Mouse (Mus musculus): ENCODE data around the gene Tpt1.
A peak's percentile ranks its signal among the peaks of the same experiment; 100 is the strongest.
"Not testable (repeated sequence)": the region's sequence is repeated elsewhere in the genome, so short reads cannot be mapped to it uniquely, and the experiment has no call there.

Gene Tpt1

DNA sequence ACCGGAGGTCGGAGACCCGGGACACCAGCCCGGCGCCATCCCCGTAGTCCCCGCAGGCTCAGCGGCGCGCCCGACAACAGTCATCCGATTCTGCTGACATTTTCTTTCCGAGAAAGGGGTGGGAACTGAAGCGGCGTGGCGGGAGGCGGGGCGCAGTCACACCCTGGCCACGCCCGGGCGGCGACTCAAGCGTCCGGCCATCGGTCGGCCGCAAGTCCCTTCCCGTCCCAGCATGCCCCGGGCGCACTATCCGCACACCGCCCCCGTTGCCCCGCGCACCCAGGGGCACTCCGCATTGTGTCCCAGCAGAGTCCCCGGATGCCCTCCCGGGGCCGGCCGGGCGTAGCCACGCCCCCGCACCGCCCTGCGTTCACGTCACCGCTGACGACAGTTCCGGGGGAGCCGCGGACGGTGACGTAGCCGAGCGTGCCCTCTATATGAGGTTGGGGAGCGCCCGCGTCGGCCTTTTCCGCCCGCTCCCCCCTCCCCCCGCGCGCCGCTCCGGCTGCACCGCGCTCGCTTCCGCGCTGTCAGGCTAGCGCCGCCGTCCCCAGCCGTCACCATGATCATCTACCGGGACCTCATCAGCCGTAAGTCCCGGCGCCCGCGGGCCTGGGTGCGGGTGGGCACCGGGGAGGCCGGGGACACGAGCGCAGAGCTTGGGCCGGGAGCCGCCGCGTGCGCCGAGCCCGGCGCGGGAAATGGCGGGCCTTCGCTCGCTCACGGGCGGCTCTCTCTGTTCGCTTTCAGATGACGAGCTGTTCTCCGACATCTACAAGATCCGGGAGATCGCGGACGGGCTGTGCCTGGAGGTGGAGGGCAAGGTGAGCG lies at the start of gene Tpt1:
Gene Tpt1, plus strand, starts transcription at position 227 of the 831 bp plus-strand sequence.
- peak; percentile 98 for DNase-seq

DNA sequence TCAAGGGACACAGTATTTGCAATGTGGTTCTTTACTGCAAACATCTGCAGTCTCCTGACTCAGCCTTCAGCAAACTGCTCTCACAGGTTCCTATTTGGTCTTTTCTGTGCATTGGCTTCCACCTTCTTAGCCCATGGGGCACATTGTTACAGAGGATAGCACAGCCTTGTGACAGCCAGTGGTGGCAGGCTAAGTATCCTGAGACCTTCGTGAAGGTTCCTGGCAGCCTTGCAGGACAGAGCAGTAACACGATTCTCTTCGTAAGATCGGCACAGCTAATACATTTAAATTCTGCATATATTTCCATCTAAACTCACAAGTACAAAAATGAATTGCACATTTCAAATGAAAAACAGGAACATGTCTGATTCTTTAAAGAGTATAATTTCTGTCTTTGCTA lies 49.0 kb upstream of the Tpt1 start:
- no peak for DNase-seq

DNA sequence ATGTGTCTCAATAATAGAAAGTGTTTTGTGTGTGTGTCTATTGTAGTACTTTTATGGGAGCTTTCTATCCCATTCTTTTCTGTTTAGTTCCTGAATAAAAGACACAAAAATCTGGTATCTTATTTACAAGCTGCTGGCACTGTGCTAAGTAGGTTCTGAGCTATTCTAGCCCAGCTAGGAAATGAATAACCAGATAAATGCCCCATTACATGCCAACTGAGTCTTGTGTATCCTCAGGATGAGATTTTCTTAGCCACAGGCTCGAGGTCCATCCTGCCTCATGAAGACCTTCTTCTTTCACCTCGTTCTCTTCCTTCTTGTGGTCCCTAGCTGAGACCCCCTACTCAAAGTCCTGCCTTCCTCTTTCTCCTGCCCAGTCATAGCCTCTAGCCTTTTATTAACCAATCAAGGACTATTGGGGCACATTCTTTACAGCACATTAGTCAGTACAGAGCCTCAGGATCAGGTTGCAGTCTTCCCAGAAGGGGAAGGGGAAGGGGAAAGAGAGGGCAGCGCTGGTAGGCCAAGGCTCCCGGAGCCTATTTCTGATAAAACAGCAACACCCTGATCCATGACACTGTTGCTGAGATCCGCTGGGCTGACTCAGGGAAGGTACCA lies 47.0 kb upstream of the Tpt1 start:
- no peak for DNase-seq

DNA sequence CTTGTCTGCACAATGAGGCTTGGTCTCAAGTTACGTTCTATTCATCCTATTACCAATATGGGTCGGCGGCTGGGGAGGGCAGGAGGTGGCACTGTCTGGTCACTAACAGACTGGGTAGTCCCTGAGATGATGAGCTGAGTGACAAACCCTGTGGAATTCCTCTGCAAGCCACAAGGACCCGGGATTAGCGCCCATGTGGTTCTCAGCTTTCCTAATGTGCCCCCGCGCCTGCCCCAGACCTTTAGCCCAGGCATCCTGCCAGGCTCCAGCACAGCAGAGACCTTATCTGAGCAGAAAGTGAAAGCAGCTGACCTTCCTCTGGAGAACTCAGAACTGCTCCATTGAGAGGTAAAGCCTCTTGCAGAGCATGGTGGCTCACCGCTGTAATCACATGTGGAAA lies 37.1 kb upstream of the Tpt1 start:
- DNase-seq: no peak

GRCm38 (mm10) chr14:75809931-75810330 lies 35.0 kb upstream of the Tpt1 start:
- no peak for DNase-seq

DNA sequence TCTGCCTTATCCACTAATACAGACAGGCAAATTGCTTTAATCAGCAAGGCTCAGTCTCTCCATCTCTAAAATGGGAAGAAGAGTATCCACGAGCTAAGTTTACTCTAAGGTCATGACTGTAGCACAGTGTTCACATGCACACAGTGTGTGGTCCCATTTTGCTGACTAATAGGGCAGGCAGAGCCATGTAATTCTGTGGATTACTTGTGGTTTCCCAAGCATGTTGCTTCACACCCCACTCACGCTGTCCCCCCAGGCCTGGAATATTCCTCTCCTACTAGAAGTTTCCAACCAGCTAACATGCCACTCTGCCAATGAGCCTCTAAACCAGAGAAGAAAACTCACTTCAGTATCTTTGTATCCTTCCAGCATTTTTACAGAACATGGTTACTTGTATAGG lies 26.4 kb upstream of the Tpt1 start:
- no peak for DNase-seq

GRCm38 (mm10) chr14:75819341-75819740 lies 25.6 kb upstream of the Tpt1 start:
- no peak for DNase-seq

- no peak for DNase-seq
Measured at GRCm38 (mm10) chr14:75820007-75820406, 24.9 kb upstream of the Tpt1 start.

DNA sequence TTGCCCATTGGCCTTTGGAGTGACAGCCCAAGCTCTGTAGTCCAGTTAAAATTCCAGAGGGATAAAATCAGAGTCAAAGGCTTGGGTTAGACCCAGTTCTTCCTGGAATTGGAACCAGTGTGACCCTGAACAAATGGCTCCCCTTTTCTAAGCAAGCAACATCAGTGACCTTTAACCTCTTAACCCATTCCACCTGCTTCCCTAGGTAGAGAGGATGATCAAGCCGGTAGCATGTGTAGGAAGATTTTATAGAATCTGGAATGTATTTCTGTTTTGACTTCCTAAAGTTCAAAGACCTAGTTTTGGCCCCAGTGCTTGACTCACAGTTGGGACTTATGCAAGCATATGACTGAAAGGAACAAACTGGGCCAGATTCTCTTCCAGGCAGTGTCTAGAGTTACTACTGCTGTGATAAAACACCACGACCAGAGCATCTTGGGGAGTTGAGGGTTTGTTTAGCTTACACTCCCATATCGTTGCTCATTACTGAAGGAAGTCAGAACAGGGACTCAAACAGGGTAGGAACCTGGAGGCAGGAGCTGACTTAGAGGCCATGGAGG lies 18.0 kb upstream of the Tpt1 start:
- no peak for DNase-seq

- no peak for DNase-seq
Measured at GRCm38 (mm10) chr14:75828221-75828620, 16.7 kb upstream of the Tpt1 start.

DNA sequence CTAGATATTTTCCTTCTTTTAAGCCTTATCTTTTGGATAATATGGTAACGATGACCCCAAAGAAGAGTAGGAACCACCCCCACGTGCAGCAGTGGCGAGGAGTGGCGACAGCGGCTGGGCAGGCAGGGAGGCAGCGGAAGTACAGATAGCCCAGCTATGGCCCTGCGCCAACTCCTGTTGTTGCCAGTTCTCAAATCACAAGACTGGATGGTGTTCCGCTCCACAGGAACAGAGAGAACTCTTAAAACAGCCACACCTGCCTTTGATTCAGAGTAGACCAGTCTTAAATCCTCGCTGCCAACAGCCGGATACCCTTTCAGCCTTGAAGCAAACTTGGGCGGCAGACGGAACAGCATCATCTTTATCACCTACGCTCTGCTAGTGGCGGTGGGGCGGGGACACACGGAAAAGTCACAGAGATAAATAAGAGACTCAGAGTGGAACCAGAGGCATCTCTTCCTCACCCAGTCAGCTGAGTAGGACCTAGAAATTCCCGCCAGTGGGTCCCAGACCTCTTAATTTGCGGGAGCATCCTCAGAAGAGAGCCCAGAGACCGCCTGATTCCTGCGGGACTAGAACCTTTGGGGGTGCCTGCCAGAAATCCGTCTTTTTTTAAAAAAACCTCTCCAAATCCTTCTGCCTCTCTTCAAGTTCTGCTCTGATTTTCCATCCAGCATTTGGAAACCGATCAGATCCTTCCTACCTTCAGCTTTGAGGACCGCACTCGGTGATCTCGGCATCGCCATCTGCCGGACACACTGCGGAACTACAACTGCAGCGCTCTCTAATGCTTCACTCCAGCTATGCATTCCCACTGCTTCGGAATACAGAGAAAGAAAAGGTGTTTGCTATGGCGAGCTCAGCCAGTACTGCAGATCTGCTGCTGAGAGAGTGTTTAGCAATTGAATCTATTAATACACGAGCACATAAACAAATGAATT lies 15.8 kb upstream of the Tpt1 start:
- DNase-seq: peak; percentile 91

- not testable (repeated sequence) for DNase-seq
Measured at GRCm38 (mm10) chr14:75829817-75830216, 15.1 kb upstream of the Tpt1 start.

GRCm38 (mm10) chr14:75832031-75832430 lies 12.9 kb upstream of the Tpt1 start:
- no peak for DNase-seq

- no peak for DNase-seq
Measured at GRCm38 (mm10) chr14:75832982-75833381, 11.9 kb upstream of the Tpt1 start.

- DNase-seq: no peak
Measured at GRCm38 (mm10) chr14:75833546-75834250, 11.2 kb upstream of the Tpt1 start.

DNA sequence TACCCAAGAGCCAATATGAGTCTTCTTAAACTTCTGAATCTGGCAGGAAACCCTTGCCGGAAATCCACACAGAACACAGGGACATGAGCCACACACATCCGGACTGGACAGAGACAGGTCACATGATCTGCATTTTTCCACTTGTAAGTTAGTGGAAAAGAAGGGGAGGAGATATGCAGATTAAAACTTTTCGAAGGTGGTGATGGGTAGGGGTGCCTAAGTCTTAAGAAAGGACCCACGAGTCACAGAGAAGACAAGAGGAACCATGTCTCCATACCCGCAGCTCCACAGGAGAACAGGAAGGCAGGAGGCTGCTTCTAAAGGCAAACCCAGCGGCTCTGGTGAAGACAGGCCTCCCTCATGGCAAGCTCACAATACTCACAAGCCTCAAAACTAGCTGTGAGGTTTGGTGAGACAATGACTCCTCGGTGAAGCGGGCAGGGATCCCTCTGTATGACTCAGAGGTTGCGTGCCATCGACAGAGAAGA lies 10.6 kb upstream of the Tpt1 start:
- DNase-seq: peak; percentile 78

- peak; percentile 48 for DNase-seq
Measured at GRCm38 (mm10) chr14:75834739-75835381, 10.0 kb upstream of the Tpt1 start.

GRCm38 (mm10) chr14:75836579-75836978 lies 8.3 kb upstream of the Tpt1 start:
- DNase-seq: no peak

DNA sequence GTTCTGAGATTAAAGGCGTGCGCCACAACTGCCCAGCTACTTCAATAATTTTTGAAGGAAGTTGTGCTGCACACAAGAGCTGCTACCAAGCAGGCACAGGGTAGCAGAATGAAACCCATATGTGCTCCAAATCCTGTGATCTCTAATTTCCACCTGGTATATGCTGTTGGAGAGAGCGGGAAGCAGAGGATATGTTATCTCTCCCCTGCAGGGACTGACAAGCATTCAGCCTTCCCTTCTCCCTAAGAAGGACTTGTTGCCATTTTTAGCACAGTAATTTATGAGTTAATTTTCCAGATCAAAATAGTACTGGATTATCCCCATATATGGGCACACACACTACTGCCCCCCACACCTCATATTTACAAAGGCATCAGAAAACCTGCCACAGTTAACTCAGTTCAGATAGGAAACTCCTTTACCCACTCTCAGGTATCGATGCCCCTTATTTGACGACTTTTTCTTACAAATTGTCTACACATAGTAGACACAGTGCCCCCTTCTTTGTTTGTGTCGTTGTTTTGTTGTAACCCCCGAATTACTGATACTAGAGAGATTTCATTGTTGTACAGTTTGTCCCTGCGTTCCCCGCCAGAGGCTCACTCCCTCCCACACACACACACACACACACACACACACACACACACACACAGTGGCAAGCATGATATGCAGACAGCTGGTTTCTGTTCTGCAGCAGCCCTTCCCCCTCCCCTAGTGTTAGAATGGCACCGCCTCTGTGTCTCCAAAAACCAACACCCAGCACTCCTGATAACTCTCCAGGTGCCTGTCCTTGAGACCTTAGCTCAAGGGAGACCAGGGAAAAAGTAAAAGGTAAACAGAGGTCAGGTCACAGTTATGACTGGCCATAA lies 7.6 kb upstream of the Tpt1 start:
- DNase-seq: no peak

DNA sequence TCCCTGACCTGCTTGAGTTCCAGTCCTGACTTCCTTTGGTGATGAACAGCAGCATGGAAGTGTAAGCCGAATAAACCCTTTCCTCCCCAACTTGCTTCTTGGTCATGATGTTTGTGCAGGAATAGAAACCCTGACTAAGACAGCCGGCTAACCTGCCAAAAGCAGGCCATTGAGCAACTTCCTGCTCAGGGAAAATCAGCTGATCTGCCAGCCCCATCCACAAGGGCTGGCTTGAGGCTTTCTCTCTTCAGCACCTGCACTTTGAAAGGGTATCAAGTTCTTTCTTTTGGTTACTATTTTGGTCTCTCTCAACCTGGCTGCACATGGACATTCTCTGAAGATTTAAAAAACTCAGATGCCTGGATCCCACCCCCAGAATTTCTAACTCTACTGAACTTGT lies 3.1 kb upstream of the Tpt1 start:
- not testable (repeated sequence) for DNase-seq

All from layer of hippocampus, adult 9-11 months (tissue).